Mouse (Mus musculus) adrenal gland, adult 2 months (tissue): ENCODE measurements around the gene Nr2e1. TPM values are rescaled to one million over a fixed set of nuclear protein-coding genes. Genes with fewer than 3 reads are reported as not detected.
A peak's percentile ranks its signal among the peaks of the same experiment; 100 is the strongest.

Experiments
- DNase-seq: peaks from one replicate; pipeline ENCODE4 v3.0.0; 2021
- long read RNA-seq: library from polyadenylated mRNA; stranded (forward); transcript quantifications from one replicate; pipeline ENCODE4 v2.0.0, GENCODE M21; 2021
- polyA plus RNA-seq: library from polyadenylated mRNA; depleted of rRNA; stranded (reverse); fragments of >200 nt; gene quantifications from 2 replicates; pipeline ENCODE4 v1.2.3, GENCODE M21; 2012; rRNA removed
- total RNA-seq, 2 experiments: library from RNA; stranded (reverse); gene quantifications; 2 replicates each; pipeline ENCODE4 v1.2.3; 2021

Nr2e1 gene
- total RNA-seq (not detected), polyA plus RNA-seq (not detected in 2 replicates)
- long read RNA-seq = 0 reads

DNA sequence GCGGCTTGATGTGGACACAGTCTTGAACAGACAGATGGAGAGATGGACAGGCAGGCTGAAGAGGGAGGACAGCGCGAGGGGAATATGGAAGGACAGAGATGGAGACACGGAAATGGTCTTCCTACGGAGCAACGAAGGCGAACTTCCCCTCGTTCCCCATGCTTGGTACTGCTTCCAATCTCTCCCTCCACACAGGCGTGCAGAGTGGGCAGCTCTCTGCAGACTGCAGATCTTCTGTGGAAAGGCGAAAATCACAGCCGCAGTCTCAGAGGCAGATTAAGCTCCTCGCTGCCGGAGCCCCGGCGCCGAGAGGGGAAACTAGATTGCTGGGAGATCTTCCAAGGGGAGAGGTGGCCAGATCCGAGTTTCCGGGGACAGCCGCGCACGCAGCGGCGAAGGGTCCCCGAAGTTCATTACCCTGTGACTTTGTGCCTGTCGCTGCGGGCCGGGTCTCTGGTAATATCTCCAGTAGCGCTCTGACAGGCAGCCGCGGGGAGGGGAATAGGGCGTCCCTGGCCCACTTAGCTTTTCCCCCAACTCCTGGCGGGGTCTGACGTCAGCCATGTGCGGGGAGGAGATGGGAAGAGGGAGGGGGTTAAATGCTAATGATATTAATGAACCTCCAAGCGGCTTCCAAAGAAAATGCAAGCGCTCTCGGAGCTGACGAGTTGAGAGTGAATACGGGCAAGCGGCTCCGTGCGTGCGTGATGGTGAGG lies at the start of gene Nr2e1, which contains the start of gene Ostm1:
Nr2e1 (minus strand) TSS at position 476 of the 716 bp plus-strand sequence.
Ostm1 (plus strand) TSS at position 666 of the 716 bp plus-strand sequence.
- peak; percentile 31 for DNase-seq

DNA sequence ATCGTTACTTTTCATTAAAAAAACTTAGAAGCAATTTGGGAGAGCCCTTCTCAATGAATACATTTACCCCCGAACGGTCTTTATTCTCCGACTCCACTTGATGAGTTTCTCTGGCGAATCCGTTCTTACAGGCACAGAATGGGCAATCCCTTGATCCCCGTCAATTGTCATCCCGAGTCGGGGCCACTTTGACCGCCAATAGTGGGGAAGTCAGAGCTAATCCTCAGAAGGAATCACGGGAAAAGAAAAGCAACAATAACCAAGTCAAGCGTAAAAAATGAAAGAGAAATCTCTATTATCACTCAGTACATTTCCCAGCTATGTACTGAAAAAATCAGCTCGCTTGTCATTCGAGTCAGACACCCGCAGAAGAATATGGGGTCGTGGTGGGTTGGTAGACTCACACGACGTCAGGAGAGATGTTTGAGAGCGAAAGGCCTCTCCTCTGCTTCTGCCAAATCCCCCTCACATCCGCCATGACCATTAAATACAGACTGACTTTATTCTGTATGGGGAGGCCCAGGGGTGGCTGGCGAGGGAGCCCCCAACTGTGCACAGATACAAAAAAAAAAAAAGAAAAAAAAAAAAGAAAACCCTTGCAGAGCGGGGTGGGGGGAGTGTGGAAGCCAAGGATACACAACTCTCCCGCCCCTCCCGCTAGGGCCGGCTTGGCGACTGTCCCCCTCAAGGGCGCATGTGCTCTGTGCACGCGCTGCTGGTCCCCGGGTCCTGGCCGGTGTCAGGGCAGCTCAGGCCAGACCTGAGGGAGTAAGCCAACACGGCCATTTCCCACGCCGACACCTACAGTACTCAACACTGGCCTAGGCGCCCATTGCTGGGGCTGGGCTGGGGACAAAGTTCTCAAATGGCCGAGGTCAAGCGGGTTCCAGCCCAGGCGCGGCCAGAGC lies 49.3 kb upstream of the Nr2e1 start:
- peak; percentile 38 for DNase-seq

GRCm38 (mm10) chr10:42631754-42632452 lies 48.5 kb upstream of the Nr2e1 start:
- no peak for DNase-seq

- no peak for DNase-seq
Measured at GRCm38 (mm10) chr10:42630596-42631355, 47.3 kb upstream of the Nr2e1 start.

GRCm38 (mm10) chr10:42625907-42626306 lies 42.5 kb upstream of the Nr2e1 start:
- DNase-seq = no peak

DNA sequence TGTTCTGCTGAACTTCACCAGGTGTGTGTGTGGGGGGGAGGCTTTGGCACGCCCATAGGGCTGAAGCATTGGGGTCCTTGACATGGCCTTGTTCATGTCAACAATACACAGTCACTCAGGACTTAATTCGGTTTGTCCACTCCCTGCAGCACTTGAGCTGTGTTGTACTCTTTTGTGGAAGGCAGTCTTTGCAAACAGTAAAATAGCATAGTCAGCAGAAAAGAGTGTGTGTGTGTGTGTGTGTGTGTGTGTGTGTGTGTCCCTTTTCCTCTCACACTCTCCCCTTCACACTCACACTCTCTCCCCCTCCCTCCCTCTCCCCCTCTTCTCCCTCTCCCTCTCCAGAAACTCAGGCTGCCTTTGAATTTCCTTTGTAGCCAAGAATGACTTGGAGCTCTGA lies 34.9 kb upstream of the Nr2e1 start:
- no peak for DNase-seq

GRCm38 (mm10) chr10:42614766-42615165 lies 31.3 kb upstream of the Nr2e1 start:
- DNase-seq = no peak

GRCm38 (mm10) chr10:42613639-42614381 lies 30.4 kb upstream of the Nr2e1 start:
- DNase-seq = peak; percentile 55

DNA sequence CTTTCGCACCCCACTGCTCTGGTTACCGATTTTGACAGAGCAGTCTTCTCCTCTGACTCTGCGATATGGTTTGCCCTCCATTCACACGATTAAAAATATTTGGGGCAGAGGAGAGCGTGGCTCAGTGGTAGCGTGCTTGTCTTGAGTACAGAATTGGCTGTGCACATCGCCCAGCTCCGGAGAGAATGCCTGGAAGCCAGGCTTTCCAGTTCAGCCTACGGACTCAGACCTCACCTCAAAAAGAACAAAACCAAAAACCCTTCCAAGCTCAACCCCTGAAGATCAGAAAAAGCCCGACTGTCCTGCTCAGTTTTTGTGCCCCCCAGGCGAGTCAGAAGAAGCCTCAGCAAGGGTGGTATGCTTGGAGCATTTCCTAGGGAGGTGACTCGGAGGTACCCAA lies 29.6 kb upstream of the Nr2e1 start:
- no peak for DNase-seq

GRCm38 (mm10) chr10:42606757-42607156 lies 23.3 kb upstream of the Nr2e1 start:
- DNase-seq = no peak

DNA sequence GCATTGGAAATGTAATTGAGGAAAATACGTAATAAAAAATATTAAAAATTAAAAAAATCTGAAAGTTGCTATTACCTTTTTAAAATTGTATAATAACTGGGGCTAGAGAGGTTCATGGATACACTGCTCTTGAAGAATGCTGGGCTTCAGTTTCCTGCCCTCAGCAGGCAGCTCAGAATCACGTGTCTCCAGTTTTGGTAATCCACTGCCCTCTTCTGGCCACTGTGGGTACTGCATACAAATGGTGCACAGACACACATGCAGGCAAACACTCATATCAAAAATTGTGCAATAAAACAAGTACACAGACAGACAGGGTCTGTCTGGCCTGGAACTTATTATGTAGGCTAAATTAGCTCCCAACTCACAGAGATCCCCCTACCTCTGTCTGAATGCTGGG lies 21.4 kb upstream of the Nr2e1 start:
- no peak for DNase-seq

DNA sequence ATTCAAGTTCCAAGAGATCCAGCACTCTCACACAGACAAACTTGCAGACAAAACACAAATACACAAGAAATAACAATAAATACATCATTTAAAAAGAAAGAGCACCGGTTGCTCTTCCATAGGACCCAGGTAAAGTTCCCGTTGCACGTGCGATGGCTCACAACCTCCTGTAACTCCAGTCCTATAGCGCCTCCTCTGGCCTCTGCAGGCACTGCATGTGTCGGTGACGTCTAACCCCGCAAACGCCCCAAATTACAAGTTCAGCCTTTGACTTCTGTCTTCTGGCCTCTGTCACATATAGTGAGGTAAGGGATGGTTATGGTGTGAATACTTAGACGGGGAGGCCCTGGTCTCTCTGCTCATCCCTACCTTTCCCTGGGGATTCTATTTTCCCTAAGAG lies 18.1 kb upstream of the Nr2e1 start:
- no peak for DNase-seq

DNA sequence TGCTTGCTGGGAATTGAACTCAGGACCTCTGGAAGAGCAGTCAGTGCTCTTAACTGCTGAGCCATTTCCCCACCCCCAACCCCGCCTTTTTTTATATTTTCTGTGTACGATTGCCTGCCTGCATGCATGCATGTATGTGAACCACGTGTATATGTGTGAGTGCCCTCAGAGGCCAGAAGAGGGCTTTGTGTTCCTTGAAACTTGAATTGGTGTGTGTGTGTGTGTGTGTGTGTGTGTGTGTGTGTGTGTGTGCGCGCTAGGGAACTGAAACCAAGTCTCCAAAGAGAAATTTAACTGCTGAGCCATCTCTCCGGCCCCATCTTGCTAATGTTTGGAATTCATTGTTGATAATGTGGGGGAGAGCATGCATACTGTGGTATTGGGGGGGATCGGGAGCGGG lies 15.2 kb upstream of the Nr2e1 start:
- DNase-seq = no peak

- no peak for DNase-seq
Measured at GRCm38 (mm10) chr10:42593201-42593600, 9.8 kb upstream of the Nr2e1 start.

GRCm38 (mm10) chr10:42591993-42592686 lies 8.7 kb upstream of the Nr2e1 start:
- DNase-seq = no peak

- DNase-seq = no peak
Measured at GRCm38 (mm10) chr10:42591185-42591992, 8.0 kb upstream of the Nr2e1 start.

- no peak for DNase-seq
Measured at GRCm38 (mm10) chr10:42590261-42591184, 7.1 kb upstream of the Nr2e1 start.

GRCm38 (mm10) chr10:42589505-42589904 lies 6.1 kb upstream of the Nr2e1 start:
- DNase-seq = no peak
